Mouse (Mus musculus) adrenal gland, adult 18-20 months (tissue): ENCODE measurements around the gene Arl11. TPM values are rescaled to one million over a fixed set of nuclear protein-coding genes. Genes with fewer than 3 reads are reported as not detected.
A peak's percentile ranks its signal among the peaks of the same experiment; 100 is the strongest.
"Not testable (repeated sequence)": the region's sequence is repeated elsewhere in the genome, so short reads cannot be mapped to it uniquely, and the experiment has no call there.

ENCODE experiments used
- DNase-seq, 2 experiments: peaks; one replicate each; pipeline ENCODE4 v3.0.0; 2021 to 2022; ENCODE audit warnings: low spot score in 2 of 2
- total RNA-seq, 2 experiments: library from RNA; stranded (reverse); gene quantifications; 1 replicate in 1 of 2; 2 replicates in 1 of 2; pipeline ENCODE4 v1.2.3; 2021

Gene Arl11
- total RNA-seq, 2 experiments from 2014 or later: 1.8 to 3.3 TPM

GRCm38 (mm10) chr14:61327007-61327406 lies 17.5 kb downstream of the Arl11 start:
- DNase-seq: not testable (repeated sequence)

DNA sequence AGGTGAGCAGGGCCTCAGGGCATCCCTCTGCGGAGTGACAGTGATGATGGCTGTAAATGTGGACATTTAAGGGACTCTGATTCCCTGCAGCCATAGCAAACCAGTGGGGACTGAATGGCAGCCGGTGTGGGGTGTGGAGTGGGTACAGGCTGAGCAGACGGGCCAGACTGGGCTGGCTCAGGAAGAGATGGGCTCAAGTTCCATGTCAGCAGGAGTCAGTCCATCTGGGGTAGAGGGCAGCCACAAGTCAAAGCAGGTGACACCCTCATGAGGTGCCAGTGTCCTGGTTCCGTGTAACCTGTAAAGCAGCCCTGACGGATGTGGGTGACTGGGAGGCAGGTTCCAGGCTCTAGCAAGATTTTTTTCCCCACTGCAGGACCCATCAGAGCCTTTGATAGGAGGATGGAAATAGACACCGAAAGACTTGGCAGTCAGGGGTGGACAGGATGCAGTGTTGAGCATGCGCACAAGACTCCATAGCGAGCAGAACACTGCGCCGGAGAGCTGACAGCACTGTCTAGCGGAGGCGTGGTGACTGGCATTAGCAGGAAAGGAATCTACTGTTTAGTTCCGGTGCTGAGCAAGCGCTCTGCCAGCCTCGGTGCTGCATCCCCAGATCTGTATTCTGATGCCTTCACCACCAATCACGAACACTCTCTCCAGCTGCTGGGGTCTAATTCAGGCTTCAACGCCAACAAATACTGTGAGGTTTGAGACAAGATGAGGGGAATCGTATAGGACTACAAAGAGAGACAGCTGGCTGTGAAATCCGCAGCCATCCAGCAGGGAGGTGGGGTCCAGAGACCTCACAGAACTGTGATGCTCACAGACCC lies 18.3 kb downstream of the Arl11 start:
- DNase-seq: peak; percentile 26 to 31

- DNase-seq: peak in 1 of 2 experiments; percentile 51
These were observed 21.0 kb downstream of the Arl11 start for GRCm38 (mm10) chr14:61330591-61330990.

GRCm38 (mm10) chr14:61330996-61331561 lies 21.5 kb downstream of the Arl11 start:
- peak; percentile 85 for DNase-seq

GRCm38 (mm10) chr14:61339381-61339780 lies 29.8 kb downstream of the Arl11 start:
- no peak for DNase-seq

DNA sequence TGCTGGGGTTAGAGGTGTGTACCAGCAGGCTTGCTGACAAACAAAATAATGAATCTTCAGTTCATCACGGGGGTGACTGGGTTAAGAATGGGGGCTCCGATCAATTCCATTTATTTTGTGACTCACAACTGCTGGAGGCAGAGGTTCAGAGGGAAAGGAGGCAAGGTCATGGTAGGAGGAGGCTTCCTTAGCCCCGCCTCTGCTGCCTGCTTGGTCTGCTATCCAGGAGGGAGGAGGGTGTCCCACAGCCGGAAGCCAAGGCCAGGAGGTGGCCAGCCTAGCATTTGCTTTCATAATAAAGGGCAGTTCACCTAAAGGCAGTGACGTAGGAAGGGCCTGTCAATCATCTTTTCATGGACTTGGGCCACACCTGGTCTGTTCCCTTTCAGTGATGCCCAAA lies 35.0 kb downstream of the Arl11 start:
- peak in 1 of 2 experiments; percentile 12 for DNase-seq

DNA sequence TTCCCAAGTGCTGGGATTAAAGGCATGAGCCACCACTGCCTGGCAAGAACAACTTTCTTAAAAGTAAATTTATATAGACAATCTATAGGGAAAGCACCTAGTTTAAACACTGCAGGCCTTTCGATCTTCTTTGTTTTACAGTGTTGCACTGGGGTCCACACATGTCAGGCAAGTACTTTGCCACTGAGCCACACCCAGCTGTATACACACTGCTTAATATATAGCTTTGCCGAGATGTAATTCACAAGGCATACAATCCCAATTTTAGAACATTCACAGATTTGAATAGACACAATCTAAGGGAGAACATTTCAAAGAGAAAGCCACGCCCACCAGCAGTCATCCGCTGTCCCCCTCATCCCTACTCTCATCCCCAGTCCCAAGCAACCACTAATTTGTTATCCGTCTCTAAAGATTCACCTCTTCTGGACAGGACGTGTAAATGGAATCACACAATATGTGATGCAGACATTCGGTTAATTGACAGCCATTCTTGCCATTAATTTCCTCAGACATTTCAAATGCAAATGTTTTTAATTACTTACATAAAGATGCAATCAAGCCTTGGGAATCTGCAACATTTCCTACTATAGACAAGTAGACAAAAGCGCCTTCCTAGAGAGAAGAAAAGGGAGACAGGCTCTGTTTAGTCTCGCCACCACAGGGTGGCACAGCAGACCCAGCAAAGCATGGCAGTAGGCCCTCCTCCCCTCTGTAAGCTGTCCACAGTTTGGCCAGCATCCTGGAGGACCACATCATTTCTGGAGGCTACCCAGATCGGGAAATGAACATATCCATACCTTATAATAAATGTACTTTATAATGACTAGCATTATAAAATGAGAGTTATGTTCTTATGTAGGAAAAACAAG lies 37.5 kb downstream of the Arl11 start:
- no peak for DNase-seq

- DNase-seq: no peak
These were observed 40.3 kb downstream of the Arl11 start for GRCm38 (mm10) chr14:61349876-61350275.

GRCm38 (mm10) chr14:61350808-61351207 lies 41.3 kb downstream of the Arl11 start:
- no peak for DNase-seq

DNA sequence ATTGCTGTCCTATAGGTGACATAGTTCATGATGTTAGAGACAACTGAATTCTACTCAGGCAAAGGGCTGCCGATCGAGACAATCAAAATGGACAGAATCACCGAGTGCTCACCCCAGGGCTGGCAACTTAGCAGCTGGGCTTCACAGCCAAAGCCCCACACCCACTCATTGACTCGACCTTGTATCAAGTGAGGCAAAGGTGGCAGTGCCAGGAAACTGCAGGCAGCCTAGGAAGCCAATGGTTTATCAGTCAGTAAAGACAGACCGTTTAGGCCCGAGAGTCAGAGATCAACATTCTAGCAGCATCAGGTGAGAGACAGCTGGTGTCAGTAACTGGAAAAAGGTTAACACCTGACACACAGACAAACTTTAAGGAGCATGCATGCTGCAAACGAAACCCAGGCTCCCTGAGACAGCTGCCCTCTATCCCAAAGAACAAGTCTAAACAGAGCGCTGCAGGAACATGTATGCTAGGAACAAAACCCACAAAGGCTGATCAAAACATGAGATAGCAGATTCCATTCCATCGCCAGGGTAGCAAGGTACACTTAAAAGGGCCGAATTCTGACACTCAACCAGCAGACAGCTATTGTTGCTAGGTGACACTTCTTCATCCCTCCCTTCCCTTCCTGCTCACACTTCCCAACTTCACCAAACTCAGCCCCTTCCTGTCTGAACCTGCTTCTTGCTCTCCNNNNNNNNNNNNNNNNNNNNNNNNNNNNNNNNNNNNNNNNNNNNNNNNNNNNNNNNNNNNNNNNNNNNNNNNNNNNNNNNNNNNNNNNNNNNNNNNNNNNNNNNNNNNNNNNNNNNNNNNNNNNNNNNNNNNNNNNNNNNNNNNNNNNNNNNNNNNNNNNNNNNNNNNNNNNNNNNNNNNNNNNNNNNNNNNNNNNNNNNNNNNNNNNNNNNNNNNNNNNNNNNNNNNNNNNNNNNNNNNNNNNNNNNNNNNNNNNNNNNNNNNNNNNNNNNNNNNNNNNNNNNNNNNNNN lies 45.0 kb downstream of the Arl11 start:
- DNase-seq: no peak

GRCm38 (mm10) chr14:61360131-61360980 lies 50.8 kb downstream of the Arl11 start, which contains the start of gene Ebpl:
Gene Ebpl, minus strand, starts transcription at chr14:61360439.
- peak; percentile 90 for DNase-seq

- no peak for DNase-seq
These were observed 51.5 kb downstream of the Arl11 start for GRCm38 (mm10) chr14:61360981-61361511.

Other genes starting within 250 kb of the Arl11 start
- 1 to 10 TPM; 4.9 to 6.6 TPM for gene Sacs, start 171.3 kb upstream of the Arl11 start, total RNA-seq
- gene Sgcg, start 51.3 kb upstream of the Arl11 start, total RNA-seq: 1 to 10 TPM in 1 of 2 experiments, under 1 TPM in 1; 0.86 to 1.3 TPM
- gene Ebpl, start 50.7 kb downstream of the Arl11 start, total RNA-seq: 1 to 10 TPM; 3.5 to 3.8 TPM
- gene Kpna3, start 130.1 kb downstream of the Arl11 start, total RNA-seq: 10 to 100 TPM; 29.5 to 32.5 TPM
- 10 to 100 TPM; 17.7 to 22.3 TPM for gene Spryd7, start 247.1 kb downstream of the Arl11 start, total RNA-seq